Mouse (Mus musculus) midbrain, embryonic 11.5 days (tissue): Measurements from ENCODE around the gene Trabd2b. TPM values are rescaled to one million over a fixed set of nuclear protein-coding genes. Genes with fewer than 3 reads are reported as not detected.

Source experiments
- ATAC-seq: fragments of 200-750 bp; cut with Nextera tagmentation; 2 replicates; pipeline ENCODE4 v1.8.0; 2017; ENCODE audit warnings: moderate TSS enrichment, moderate library complexity; ENCODE audit not compliant: low FRiP score
- DNase-seq: peaks from one replicate; pipeline ENCODE4 v3.0.0; 2015; ENCODE audit warnings: low spot score; ENCODE audit errors: missing footprints
- H3K27ac ChIP-seq: fragments of 300-500 bp; sonication (generic); 2 replicates; pipeline ENCODE4 v1.5.1; 2014; ENCODE audit warnings: low read depth, low read length
- H3K27me3 ChIP-seq: fragments of 300-500 bp; sonication (generic); 2 replicates; pipeline ENCODE4 v1.6.1; 2014; ENCODE audit warnings: mild to moderate bottlenecking, low read length, moderate library complexity, mixed read lengths; ENCODE audit not compliant: control insufficient read depth, insufficient read depth
- H3K36me3 ChIP-seq: fragments of 300-500 bp; sonication (generic); 2 replicates; pipeline ENCODE4 v1.6.1; 2014; ENCODE audit warnings: mild to moderate bottlenecking, low read length, moderate library complexity, mixed read lengths; ENCODE audit not compliant: control insufficient read depth, insufficient read depth
- H3K4me1 ChIP-seq: fragments of 300-500 bp; sonication (generic); 2 replicates; pipeline ENCODE4 v1.6.1; 2014; ENCODE audit warnings: low read length; ENCODE audit not compliant: control insufficient read depth, insufficient read depth
- H3K4me2 ChIP-seq: fragments of 300-500 bp; sonication (generic); 2 replicates; pipeline ENCODE4 v1.6.1; 2014; ENCODE audit warnings: mild to moderate bottlenecking, moderate library complexity
- H3K4me3 ChIP-seq: fragments of 300-500 bp; sonication (generic); 2 replicates; pipeline ENCODE4 v1.5.1; 2014; ENCODE audit warnings: low read depth, low read length
- H3K9ac ChIP-seq: fragments of 300-500 bp; sonication (generic); 2 replicates; pipeline ENCODE4 v1.6.1; 2014; ENCODE audit warnings: low read length
- H3K9me3 ChIP-seq: fragments of 300-500 bp; sonication (generic); 2 replicates; pipeline ENCODE4 v1.6.1; 2016; ENCODE audit warnings: low read length; ENCODE audit not compliant: control insufficient read depth
- whole genome bisulfite sequencing: fragments of 180-500 bp; shearing (Covaris S2); extraction: QIAGEN DNeasy Blood & Tissue Kit; methylation state at CpG from one replicate; pipeline ENCODE4 v1.1.7; 2014; 5-methylcytosine and 5-hydroxymethylcytosine counted together
- polyA plus RNA-seq: library from polyadenylated mRNA; unstranded; fragments of >200 nt; fragmentation: Nextera tagmentation; extraction: Ambion mirVana; gene quantifications from 2 replicates; pipeline ENCODE4 v1.2.1, GENCODE M21; 2014

Gene Trabd2b
- polyA plus RNA-seq, 1 experiment from 2014 or later = 2.2 TPM

- ATAC-seq (no peak), DNase-seq (no peak)
- H3K9ac ChIP-seq = no peak overlapping the region
- H3K27ac ChIP-seq = no peak overlapping the region
- 0 out of 2 replicates have a peak overlapping the region, but pooled peaks have one; percentile 0 for H3K4me3 ChIP-seq
- H3K36me3 ChIP-seq = no peaks in the 10 kb centered on the region
- H3K4me2 ChIP-seq = 0 out of 2 replicates have a peak overlapping the region, but pooled peaks have one; percentile 9
- 87% methylated on average over 2 of the region's 2 CpGs for WGBS
- peaks cover 6% of the 10 kb centered on the region for H3K27me3 ChIP-seq
- H3K9me3 ChIP-seq = no peaks in the 10 kb centered on the region
- H3K4me1 ChIP-seq = peaks cover 23% of the 10 kb centered on the region
These were observed 1.8 kb downstream of the Trabd2b start for GRCm38 (mm10) chr4:114408298-114408697.

- peak overlapping the region; percentile 20; the same call in 1 of the 2 replicates for H3K27ac ChIP-seq
- WGBS = 56% methylated on average over 18 of the region's 18 CpGs
- no peak overlapping the region for H3K9ac ChIP-seq
- ATAC-seq (no peak), DNase-seq (peak; percentile 83)
- peaks cover 6% of the 10 kb centered on the region for H3K27me3 ChIP-seq
- H3K9me3 ChIP-seq = no peaks in the 10 kb centered on the region
- H3K4me2 ChIP-seq = peak overlapping the region; percentile 32
- peaks cover 23% of the 10 kb centered on the region for H3K4me1 ChIP-seq
- H3K4me3 ChIP-seq = peak overlapping the region; percentile 3; the same call in 1 of the 2 replicates
- H3K36me3 ChIP-seq = no peaks in the 10 kb centered on the region
These were observed 2.5 kb downstream of the Trabd2b start for GRCm38 (mm10) chr4:114408890-114409480.

GRCm38 (mm10) chr4:114409511-114409910 is 3.0 kb downstream of the Trabd2b start:
- no peaks in the 10 kb centered on the region for H3K9me3 ChIP-seq
- H3K4me2 ChIP-seq = peak overlapping the region; percentile 32
- no peak overlapping the region for H3K9ac ChIP-seq
- peaks cover 6% of the 10 kb centered on the region for H3K27me3 ChIP-seq
- H3K4me3 ChIP-seq = peak overlapping the region; percentile 3; the same call in 1 of the 2 replicates
- H3K4me1 ChIP-seq = peaks cover 23% of the 10 kb centered on the region
- peak overlapping the region; percentile 44 for H3K27ac ChIP-seq
- no peak for ATAC-seq
- no peaks in the 10 kb centered on the region for H3K36me3 ChIP-seq
- DNase-seq = peak; percentile 85

- 21% methylated on average over 3 of the region's 3 CpGs for WGBS
- DNase-seq (peak; percentile 88), ATAC-seq (0 out of 2 replicates have a peak, but pooled peaks have one; percentile 8)
- Histone ChIP-seq H3K27me3 (peaks cover 6% of the 10 kb centered on the region), H3K27ac (peak overlapping the region; percentile 16; the same call in 1 of the 2 replicates), H3K4me1 (peaks cover 23% of the 10 kb centered on the region), H3K9me3 (no peaks in the 10 kb centered on the region), H3K4me3 (no peak overlapping the region), H3K36me3 (no peaks in the 10 kb centered on the region), H3K9ac (no peak overlapping the region), H3K4me2 (peak overlapping the region; percentile 32; the same call in 1 of the 2 replicates)
These were observed 3.5 kb downstream of the Trabd2b start for GRCm38 (mm10) chr4:114410026-114410425.

GRCm38 (mm10) chr4:114410443-114410842 is 3.9 kb downstream of the Trabd2b start:
- ATAC-seq (peak; percentile 49), DNase-seq (peak; percentile 91)
- peak overlapping the region; percentile 16; the same call in 1 of the 2 replicates for H3K27ac ChIP-seq
- H3K9ac ChIP-seq = peak overlapping the region; percentile 24; the same call in 1 of the 2 replicates
- H3K4me2 ChIP-seq = peak overlapping the region; percentile 31
- 9% methylated on average over 11 of the region's 11 CpGs for WGBS
- no peak overlapping the region for H3K4me3 ChIP-seq
- H3K27me3 ChIP-seq = peaks cover 6% of the 10 kb centered on the region
- H3K36me3 ChIP-seq = no peaks in the 10 kb centered on the region
- H3K4me1 ChIP-seq = peaks cover 23% of the 10 kb centered on the region
- no peaks in the 10 kb centered on the region for H3K9me3 ChIP-seq

- Histone ChIP-seq H3K4me1 (peaks cover 23% of the 10 kb centered on the region), H3K4me3 (no peak overlapping the region), H3K4me2 (peak overlapping the region; percentile 31), H3K27ac (no peak overlapping the region; the same call in 1 of the 2 replicates), H3K27me3 (peaks cover 6% of the 10 kb centered on the region), H3K9me3 (no peaks in the 10 kb centered on the region), H3K9ac (no peak overlapping the region), H3K36me3 (no peaks in the 10 kb centered on the region)
- DNase-seq = peak; percentile 86
- WGBS = 38% methylated on average over 9 of the region's 9 CpGs
- ATAC-seq = no peak
These were observed 4.6 kb downstream of the Trabd2b start for GRCm38 (mm10) chr4:114410958-114411661.

GRCm38 (mm10) chr4:114411846-114412390 is 5.4 kb downstream of the Trabd2b start:
- Histone ChIP-seq H3K27me3 (peaks cover 6% of the 10 kb centered on the region), H3K4me2 (no peak overlapping the region), H3K9me3 (no peaks in the 10 kb centered on the region), H3K27ac (no peak overlapping the region), H3K4me1 (peaks cover 22% of the 10 kb centered on the region), H3K9ac (no peak overlapping the region), H3K36me3 (no peaks in the 10 kb centered on the region), H3K4me3 (no peak overlapping the region)
- DNase-seq (peak; percentile 86), ATAC-seq (no peak)
- 49% methylated on average over 6 of the region's 6 CpGs for whole genome bisulfite sequencing

GRCm38 (mm10) chr4:114415925-114416645 is 9.6 kb downstream of the Trabd2b start:
- no peak overlapping the region for H3K27ac ChIP-seq
- no peaks in the 10 kb centered on the region for H3K36me3 ChIP-seq
- H3K4me3 ChIP-seq = no peak overlapping the region
- H3K27me3 ChIP-seq = no peaks in the 10 kb centered on the region
- H3K4me1 ChIP-seq = peaks cover 3% of the 10 kb centered on the region; the same call in 1 of the 2 replicates
- no peak overlapping the region for H3K4me2 ChIP-seq
- H3K9ac ChIP-seq = no peak overlapping the region
- DNase-seq (no peak), ATAC-seq (0 out of 2 replicates have a peak, but pooled peaks have one; percentile 18)
- H3K9me3 ChIP-seq = no peaks in the 10 kb centered on the region
- 42% methylated on average over 16 of the region's 16 CpGs for WGBS
